Comparison of ENCODE assay signal across 23 mouse cellular contexts in genomic region chr6:100498126-100498525, GRCm38 (mm10).
DNase-seq lines count a peak whose midpoint lies in the region; ATAC-seq and TF ChIP-seq lines count a peak whose summit lies in the region.
"Had no signal": no experiment of that assay in that cellular context is flagged by ENCODE, and none has a peak within 500 bp of the region (broad histone marks: within the 10 kb centered on the region; RNA-seq: fewer than 3 reads in every experiment).

No protein-coding gene starts in this region.

- H3K4me3 ChIP-seq in forebrain, postnatal 0 days (ENCODE audit: low read depth, low read length): no peak overlapping the region
- no peak overlapping the region for H3K4me3 ChIP-seq in forebrain, embryonic 12.5 days (replicated peaks)
- H3K4me3 ChIP-seq in E14TG2a.4 (replicated peaks; ENCODE audit: low read length): peak overlapping the region; percentile 13; the same call in 1 of the 2 replicates
- H3K4me3 ChIP-seq in embryonic fibroblast, embryonic 13.5 days (ENCODE audit: insufficient read depth, low read length): no peak overlapping the region
- H3K4me3 ChIP-seq: forebrain, embryonic 15.5 days; gastrocnemius, adult 2 months; hindbrain, embryonic 12.5 days; hindbrain, embryonic 15.5 days had no signal

- H3K9ac ChIP-seq in forebrain, postnatal 0 days: no peak overlapping the region
- no peak overlapping the region for H3K9ac ChIP-seq in forebrain, embryonic 12.5 days
- H3K9ac ChIP-seq: forebrain, embryonic 15.5 days; hindbrain, embryonic 12.5 days; hindbrain, embryonic 15.5 days had no signal

- 0 out of 2 replicates have a peak, but pooled peaks cover 6% of the 10 kb centered on the region for H3K4me1 ChIP-seq in forebrain, postnatal 0 days (ENCODE audit: insufficient read depth)
- H3K4me1 ChIP-seq in forebrain, embryonic 12.5 days: peaks cover 25% of the 10 kb centered on the region
- peaks cover 77% of the 10 kb centered on the region for H3K4me1 ChIP-seq in E14TG2a.4 (replicated peaks; ENCODE audit: low read depth, low read length)
- peaks cover 24% of the 10 kb centered on the region for H3K4me1 ChIP-seq in embryonic fibroblast, embryonic 13.5 days (ENCODE audit: control insufficient read depth, insufficient read depth, low read length)

- no peak overlapping the region for H3K27ac ChIP-seq in forebrain, postnatal 0 days (ENCODE audit: low read depth, low read length)
- H3K27ac ChIP-seq in forebrain, embryonic 12.5 days: no peak overlapping the region
- peak overlapping the region; percentile 73; the same call in 1 of the 2 replicates for H3K27ac ChIP-seq in embryonic fibroblast, embryonic 13.5 days (ENCODE audit: insufficient read depth, low read length)
- H3K27ac ChIP-seq: forebrain, embryonic 15.5 days; gastrocnemius, adult 2 months; hindbrain, embryonic 12.5 days; hindbrain, embryonic 15.5 days had no signal

- WGBS in forebrain, postnatal 0 days: 76% methylated on average over 2 of the region's 2 CpGs
- 81% methylated on average over 2 of the region's 2 CpGs for WGBS in forebrain, embryonic 12.5 days

- H3K9me3 ChIP-seq in forebrain, postnatal 0 days (ENCODE audit: low read length): no peaks in the 10 kb centered on the region
- H3K9me3 ChIP-seq in forebrain, embryonic 12.5 days: no peaks in the 10 kb centered on the region
- 0 out of 2 replicates have a peak, but pooled peaks cover 3% of the 10 kb centered on the region for H3K9me3 ChIP-seq in E14TG2a.4 (ENCODE audit: low read length)
- H3K9me3 ChIP-seq: forebrain, embryonic 15.5 days; hindbrain, embryonic 12.5 days; hindbrain, embryonic 15.5 days had no signal

- DNase-seq in forebrain, postnatal 0 days: no peak
- DNase-seq in adipocyte (ENCODE audit: low spot score) (peak; percentile 33), MN1 (ENCODE audit: low spot score) (no peak)
- DNase-seq: adrenal gland, adult 2 months; adrenal gland, postnatal 14 days; B cell, adult 2 months; cerebellum, adult 11-12 months; cerebellum, adult 8-10 months; cerebellum, postnatal 10 days; cerebellum, postnatal 36 days; gastrocnemius, adult 2 months; gastrocnemius, postnatal 14 days; heart, adult 11 months; kidney, adult 11 months had no signal

- no peak for TF ChIP-seq CTCF in forebrain, postnatal 0 days (IDR thresholded peaks at IDR 0.05; ENCODE audit: low read depth)
- no peak for TF ChIP-seq CTCF in E14TG2a.4 (conservative IDR thresholded peaks at IDR 0.05; ENCODE audit: low read length)
- TF ChIP-seq CTCF in embryonic fibroblast, embryonic 13.5 days (IDR thresholded peaks at IDR 0.05; ENCODE audit: borderline replicate concordance, insufficient read depth, low read length): no peak

- H3K4me2 ChIP-seq in forebrain, postnatal 0 days (ENCODE audit: low read depth): no peak overlapping the region
- H3K4me2 ChIP-seq in forebrain, embryonic 12.5 days: no peak overlapping the region
- H3K4me2 ChIP-seq: forebrain, embryonic 15.5 days; heart, embryonic 11.5 days; hindbrain, embryonic 12.5 days; hindbrain, embryonic 15.5 days had no signal

- 0 out of 2 replicates have a peak, but pooled peaks have one; percentile 32 for ATAC-seq in forebrain, postnatal 0 days
- ATAC-seq in forebrain, embryonic 12.5 days (ENCODE audit: low FRiP score): no peak
- ATAC-seq in megakaryocyte, adult 5-6 weeks (ENCODE audit: poor library complexity, severe bottlenecking): no peak
- ATAC-seq: forebrain, embryonic 15.5 days had no signal

- no peak for TF ChIP-seq POLR2A in embryonic fibroblast, embryonic 13.5 days (IDR thresholded peaks at IDR 0.05; ENCODE audit: low read depth, low read length)

- no peaks in the 10 kb centered on the region for H3K36me3 ChIP-seq in forebrain, postnatal 0 days (ENCODE audit: insufficient read depth)
- no peaks in the 10 kb centered on the region for H3K36me3 ChIP-seq in forebrain, embryonic 12.5 days (replicated peaks)
- no peaks in the 10 kb centered on the region for H3K36me3 ChIP-seq in E14TG2a.4 (ENCODE audit: insufficient read depth, low read length)
- H3K36me3 ChIP-seq: forebrain, embryonic 15.5 days; hindbrain, embryonic 12.5 days; hindbrain, embryonic 15.5 days had no signal

- no peaks in the 10 kb centered on the region for H3K27me3 ChIP-seq in forebrain, postnatal 0 days (ENCODE audit: insufficient read depth, low read length)
- peaks cover 25% of the 10 kb centered on the region; the same call in 1 of the 2 replicates for H3K27me3 ChIP-seq in forebrain, embryonic 12.5 days
- H3K27me3 ChIP-seq in E14TG2a.4 (ENCODE audit: insufficient read depth, low read length): no peaks in the 10 kb centered on the region
- H3K27me3 ChIP-seq: CH12.LX; forebrain, embryonic 15.5 days had no signal
